Mouse (Mus musculus) neural tube, embryonic 15.5 days (tissue): ENCODE results near the gene Gns. TPM values are rescaled to one million over a fixed set of nuclear protein-coding genes. Genes with fewer than 3 reads are reported as not detected.

Experiments used
- ATAC-seq: fragments of 200-750 bp; cut with Nextera tagmentation; 2 replicates; pipeline ENCODE4 v1.8.0; 2017; ENCODE audit warnings: mild to moderate bottlenecking, moderate TSS enrichment, moderate library complexity; ENCODE audit not compliant: low FRiP score
- H3K27ac ChIP-seq: fragments of 300-500 bp; sonication (generic); replicated peaks from 2 replicates; pipeline ENCODE4 v1.5.1; 2015; ENCODE audit warnings: mild to moderate bottlenecking, inconsistent platforms
- H3K27me3 ChIP-seq: fragments of 300-500 bp; sonication (generic); replicated peaks from 2 replicates; pipeline ENCODE4 v1.6.1; 2015; ENCODE audit warnings: inconsistent platforms
- H3K36me3 ChIP-seq: fragments of 300-500 bp; sonication (generic); 2 replicates; pipeline ENCODE4 v1.6.1; 2015; ENCODE audit warnings: inconsistent platforms
- H3K4me1 ChIP-seq: fragments of 300-500 bp; sonication (generic); 2 replicates; pipeline ENCODE4 v1.6.1; 2015; ENCODE audit warnings: inconsistent platforms
- H3K4me2 ChIP-seq: fragments of 300-500 bp; sonication (generic); 2 replicates; pipeline ENCODE4 v1.6.1; 2015; ENCODE audit warnings: inconsistent platforms, mild to moderate bottlenecking, moderate library complexity
- H3K4me3 ChIP-seq: fragments of 300-500 bp; sonication (generic); replicated peaks from 2 replicates; pipeline ENCODE4 v1.5.1; 2015; ENCODE audit warnings: mild to moderate bottlenecking, inconsistent platforms
- H3K9ac ChIP-seq: fragments of 300-500 bp; sonication (generic); replicated peaks from 2 replicates; pipeline ENCODE4 v1.6.1; 2015; ENCODE audit warnings: mild to moderate bottlenecking, inconsistent platforms
- H3K9me3 ChIP-seq: fragments of 300-500 bp; sonication (generic); replicated peaks from 2 replicates; pipeline ENCODE4 v1.6.1; 2016; ENCODE audit warnings: inconsistent platforms
- WGBS: fragments of 180-500 bp; shearing (Covaris S2); methylation state at CpG from one replicate; pipeline ENCODE4 v1.1.7; 2015; ENCODE audit warnings: mixed read lengths; 5-methylcytosine and 5-hydroxymethylcytosine counted together
- polyA plus RNA-seq: library from polyadenylated mRNA; unstranded; fragments of >200 nt; fragmentation: Nextera tagmentation; extraction: Ambion mirVana; gene quantifications from 2 replicates; pipeline ENCODE4 v1.2.1, GENCODE M21; 2015

Gns gene
- polyA plus RNA-seq, 1 experiment from 2014 or later = 41.5 TPM

GRCm38 (mm10) chr10:121435546-121436257 is 70.8 kb downstream of the Gns start:
- 81% methylated on average over 28 of the region's 28 CpGs for WGBS
- Histone ChIP-seq H3K4me2 (peak overlapping the region; percentile 6; the same call in 1 of the 2 replicates), H3K4me1 (peaks cover 35% of the 10 kb centered on the region), H3K9ac (no peak overlapping the region), H3K27ac (no peak overlapping the region), H3K36me3 (no peaks in the 10 kb centered on the region), H3K9me3 (no peaks in the 10 kb centered on the region), H3K4me3 (no peak overlapping the region), H3K27me3 (no peaks in the 10 kb centered on the region)
- ATAC-seq = no peak

GRCm38 (mm10) chr10:121436258-121436645 is 71.4 kb downstream of the Gns start:
- no peaks in the 10 kb centered on the region for H3K36me3 ChIP-seq

GRCm38 (mm10) chr10:121436693-121437092 is 71.8 kb downstream of the Gns start:
- Histone ChIP-seq H3K9ac (no peak overlapping the region), H3K9me3 (no peaks in the 10 kb centered on the region), H3K36me3 (no peaks in the 10 kb centered on the region), H3K4me3 (no peak overlapping the region), H3K4me1 (peaks cover 25% of the 10 kb centered on the region), H3K27me3 (no peaks in the 10 kb centered on the region), H3K4me2 (no peak overlapping the region), H3K27ac (no peak overlapping the region; the same call in 1 of the 2 replicates)
- ATAC-seq = no peak
- WGBS = 69% methylated on average over 4 of the region's 4 CpGs

More at GRCm38 (mm10) chr10:121436258-121436645, 71.4 kb downstream of the Gns start:
- no peak for ATAC-seq
- Histone ChIP-seq H3K4me1 (peaks cover 29% of the 10 kb centered on the region), H3K9ac (no peak overlapping the region), H3K27me3 (no peaks in the 10 kb centered on the region), H3K27ac (no peak overlapping the region; the same call in 1 of the 2 replicates), H3K9me3 (no peaks in the 10 kb centered on the region), H3K4me3 (no peak overlapping the region), H3K4me2 (no peak overlapping the region)
- 63% methylated on average over 8 of the region's 8 CpGs for WGBS

- WGBS = 66% methylated on average over 5 of the region's 8 CpGs
- no peak overlapping the region for H3K4me3 ChIP-seq
Measured at GRCm38 (mm10) chr10:121438109-121438508, 73.2 kb downstream of the Gns start.

GRCm38 (mm10) chr10:121439310-121439731 is 74.4 kb downstream of the Gns start:
- WGBS = 95% methylated on average over 12 of the region's 12 CpGs
- Histone ChIP-seq H3K4me3 (no peak overlapping the region), H3K27ac (no peak overlapping the region), H3K9ac (no peak overlapping the region), H3K4me2 (no peak overlapping the region), H3K9me3 (no peaks in the 10 kb centered on the region), H3K4me1 (peaks cover 6% of the 10 kb centered on the region), H3K27me3 (no peaks in the 10 kb centered on the region), H3K36me3 (no peaks in the 10 kb centered on the region)
- no peak for ATAC-seq

More at GRCm38 (mm10) chr10:121438109-121438508, 73.2 kb downstream of the Gns start:
- Histone ChIP-seq H3K9me3 (no peaks in the 10 kb centered on the region), H3K36me3 (no peaks in the 10 kb centered on the region), H3K27ac (no peak overlapping the region), H3K27me3 (no peaks in the 10 kb centered on the region), H3K4me1 (peaks cover 11% of the 10 kb centered on the region), H3K4me2 (no peak overlapping the region), H3K9ac (no peak overlapping the region)
- ATAC-seq = no peak

- Histone ChIP-seq H3K9ac (no peak overlapping the region), H3K4me1 (no peaks in the 10 kb centered on the region), H3K9me3 (no peaks in the 10 kb centered on the region), H3K36me3 (no peaks in the 10 kb centered on the region), H3K4me3 (no peak overlapping the region), H3K4me2 (no peak overlapping the region), H3K27me3 (no peaks in the 10 kb centered on the region), H3K27ac (no peak overlapping the region)
- 93% methylated on average over 9 of the region's 9 CpGs for WGBS
- ATAC-seq = no peak
Measured at GRCm38 (mm10) chr10:121443791-121444190, 78.9 kb downstream of the Gns start.

- 92% methylated on average over 7 of the region's 7 CpGs for WGBS
- no peaks in the 10 kb centered on the region for H3K9me3 ChIP-seq
- no peak overlapping the region for H3K4me2 ChIP-seq
- no peaks in the 10 kb centered on the region for H3K4me1 ChIP-seq
- H3K4me3 ChIP-seq = no peak overlapping the region
- no peaks in the 10 kb centered on the region for H3K36me3 ChIP-seq
- no peak overlapping the region for H3K27ac ChIP-seq
- no peak overlapping the region for H3K9ac ChIP-seq
- H3K27me3 ChIP-seq = no peaks in the 10 kb centered on the region
- no peak for ATAC-seq
Measured at GRCm38 (mm10) chr10:121444198-121444597, 79.3 kb downstream of the Gns start.

GRCm38 (mm10) chr10:121445808-121446207 is 80.9 kb downstream of the Gns start:
- H3K9me3 ChIP-seq = no peaks in the 10 kb centered on the region
- 91% methylated on average over 8 of the region's 8 CpGs for WGBS
- H3K4me3 ChIP-seq = no peak overlapping the region
- H3K9ac ChIP-seq = no peak overlapping the region
- H3K36me3 ChIP-seq = no peaks in the 10 kb centered on the region
- H3K4me1 ChIP-seq = no peaks in the 10 kb centered on the region
- no peaks in the 10 kb centered on the region for H3K27me3 ChIP-seq
- ATAC-seq = no peak
- no peak overlapping the region for H3K4me2 ChIP-seq
- H3K27ac ChIP-seq = no peak overlapping the region

Other genes starting within 250 kb of the Gns start
- gene Tbc1d30, start 13.8 kb upstream of the Gns start, polyA plus RNA-seq = 16.2 and 18.2 TPM in 2 replicates
- 6.7 and 7.1 TPM in 2 replicates for gene Rassf3, start 111.3 kb downstream of the Gns start, polyA plus RNA-seq
- 28.2 and 29.3 TPM in 2 replicates for gene Tbk1, start 221.7 kb downstream of the Gns start, polyA plus RNA-seq